Mouse (Mus musculus) adrenal gland, adult 2 months (tissue): ENCODE results near the gene Gm28042. TPM values are rescaled to one million over a fixed set of nuclear protein-coding genes. Genes with fewer than 3 reads are reported as not detected.

ENCODE experiments used
- DNase-seq: peaks from one replicate; pipeline ENCODE4 v3.0.0; 2021
- long read RNA-seq: library from polyadenylated mRNA; stranded (forward); transcript quantifications from one replicate; pipeline ENCODE4 v2.0.0, GENCODE M21; 2021
- polyA plus RNA-seq: library from polyadenylated mRNA; depleted of rRNA; stranded (reverse); fragments of >200 nt; gene quantifications from 2 replicates; pipeline ENCODE4 v1.2.3, GENCODE M21; 2012; rRNA removed
- total RNA-seq, 2 experiments: library from RNA; stranded (reverse); gene quantifications; 2 replicates each; pipeline ENCODE4 v1.2.3; 2021

The Gm28042 gene
- total RNA-seq = under 1 TPM; 0.78 to 0.93 TPM
- polyA plus RNA-seq = 9.0 and 9.3 TPM in 2 replicates
- long read RNA-seq, partial matches to known transcripts = 1 of 6 reads
- long read RNA-seq, other reads (novel, unspliced or antisense) = 5 of 6 reads

DNA sequence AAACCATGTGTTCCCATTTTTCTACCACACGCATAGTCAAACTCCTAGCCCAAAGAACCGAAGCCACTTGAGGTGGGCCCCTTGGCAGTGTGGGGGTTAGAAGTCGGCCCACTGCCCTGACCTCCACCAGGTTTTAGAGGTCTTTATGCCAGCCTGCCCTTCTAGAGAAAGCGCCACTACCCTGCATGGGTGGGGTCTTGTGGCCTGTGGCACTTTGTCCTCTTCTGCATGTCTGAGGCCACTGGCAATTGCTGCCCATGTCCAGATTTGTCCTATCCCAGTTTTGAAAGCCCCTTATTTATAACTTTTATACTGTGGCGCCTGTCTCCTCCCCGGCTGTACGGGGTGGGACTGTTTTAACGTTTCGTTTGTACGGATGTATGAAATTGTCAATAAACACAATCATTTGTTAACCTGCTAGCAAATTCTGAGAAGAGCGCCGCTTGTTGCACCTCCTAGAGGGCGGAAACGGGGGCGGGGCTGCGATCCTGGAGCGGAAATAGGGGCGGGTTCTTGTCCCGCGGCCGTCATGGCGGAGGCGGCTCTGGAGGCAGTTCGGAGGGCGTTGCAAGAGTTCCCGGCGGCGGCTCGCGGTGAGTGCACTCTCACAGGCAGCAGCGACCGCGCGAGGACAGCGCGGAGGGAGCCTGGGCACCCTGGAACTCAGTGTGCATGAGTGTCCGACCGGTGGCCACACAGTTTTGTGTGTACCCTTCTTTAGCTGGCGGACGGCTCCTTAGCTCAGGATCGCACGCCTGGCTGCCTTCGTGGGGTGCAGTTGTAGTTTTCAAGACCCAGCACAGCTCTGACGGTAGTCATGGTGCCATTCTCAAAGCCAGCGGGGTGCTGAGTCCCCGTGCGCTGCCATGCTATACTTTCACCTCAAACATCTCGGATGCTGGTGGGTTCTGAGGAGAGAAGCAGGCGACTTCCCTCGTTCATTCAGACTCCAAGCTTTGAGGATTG lies at the start of gene Gm28042, which contains the start of gene Jmjd7:
Gene Gm28042 (plus strand): TSS at position 510 of the 966 bp plus-strand sequence.
Gene Jmjd7 (plus strand): TSS at position 500 of the 966 bp plus-strand sequence.
- peak; percentile 96 for DNase-seq

DNA sequence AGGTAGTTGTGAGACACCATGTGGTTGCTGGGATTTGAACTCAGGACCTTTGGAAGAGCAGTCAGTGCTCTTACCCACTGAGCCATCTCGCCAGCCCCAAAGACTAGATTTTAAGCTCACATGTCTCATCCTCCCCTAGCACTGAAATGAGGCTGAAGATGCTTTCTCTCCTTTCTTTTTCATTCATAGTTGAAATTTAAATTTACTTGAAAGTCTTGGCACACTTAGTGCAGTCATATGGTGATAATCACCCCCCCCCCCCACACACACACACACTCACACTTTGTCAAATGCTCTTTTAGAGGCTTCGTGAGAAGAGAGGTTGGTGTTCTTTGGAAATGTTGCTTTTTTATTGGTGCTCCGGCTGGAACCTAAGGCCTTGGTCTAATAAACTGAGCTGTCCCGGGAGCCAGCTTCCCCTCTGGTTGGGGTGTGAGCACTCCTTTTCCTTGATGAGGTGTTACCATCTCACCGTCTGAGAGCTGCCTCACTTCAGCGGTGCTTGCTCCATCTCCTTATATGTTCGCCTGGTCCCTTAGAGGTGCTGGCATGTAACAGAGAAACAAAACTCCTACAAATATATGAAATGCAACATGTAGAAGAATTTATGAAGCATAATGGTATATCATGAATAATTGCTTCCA lies 46.8 kb upstream of the Gm28042 start:
- DNase-seq = no peak

GRCm38 (mm10) chr2:119981631-119982030 lies 45.7 kb upstream of the Gm28042 start:
- no peak for DNase-seq

- no peak for DNase-seq
Measured at GRCm38 (mm10) chr2:119985871-119986270, 41.4 kb upstream of the Gm28042 start.

DNA sequence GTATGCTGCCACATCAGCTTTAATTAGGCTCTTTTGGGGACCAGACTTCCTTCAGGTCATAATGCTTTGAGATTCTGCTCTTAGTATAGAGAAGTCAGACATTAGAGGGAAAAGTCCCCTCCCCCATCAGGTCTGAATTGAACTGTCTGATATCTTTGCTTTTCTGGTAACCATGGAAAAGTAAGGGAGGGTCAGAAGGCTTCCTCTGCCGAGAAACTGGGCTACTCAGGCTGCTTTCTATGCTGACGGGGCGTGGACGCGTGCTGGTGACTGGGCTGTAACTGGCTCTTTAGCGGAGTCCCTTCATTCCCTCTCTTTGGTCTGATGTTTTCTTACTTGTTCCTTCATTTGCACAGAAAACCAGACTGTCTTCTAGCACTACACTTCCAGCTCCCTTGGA lies 40.9 kb upstream of the Gm28042 start:
- DNase-seq = no peak

- DNase-seq = no peak
Measured at GRCm38 (mm10) chr2:119987441-119987840, 39.9 kb upstream of the Gm28042 start.

GRCm38 (mm10) chr2:119988952-119989351 lies 38.3 kb upstream of the Gm28042 start:
- no peak for DNase-seq

GRCm38 (mm10) chr2:119990881-119991280 lies 36.4 kb upstream of the Gm28042 start:
- DNase-seq = no peak

DNA sequence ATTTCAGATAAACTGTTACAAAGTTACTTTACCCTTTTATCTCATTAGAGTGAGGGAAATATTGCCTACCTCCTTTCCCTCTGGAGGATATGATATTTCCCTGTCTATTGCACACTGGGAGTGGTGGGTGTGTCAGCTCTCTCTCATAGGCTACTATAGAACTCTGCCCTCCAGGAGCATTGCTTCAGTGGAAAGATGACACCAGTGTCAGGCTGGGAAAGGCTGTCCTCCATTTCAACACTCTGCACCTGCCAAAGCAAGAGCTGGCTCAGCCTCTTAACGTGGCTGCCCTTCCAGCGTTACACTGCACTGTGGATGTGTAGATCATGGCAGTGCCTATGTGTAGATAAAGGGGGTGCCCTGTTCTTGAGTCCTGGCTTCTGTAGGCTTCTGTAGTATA lies 34.9 kb upstream of the Gm28042 start:
- DNase-seq = no peak

DNA sequence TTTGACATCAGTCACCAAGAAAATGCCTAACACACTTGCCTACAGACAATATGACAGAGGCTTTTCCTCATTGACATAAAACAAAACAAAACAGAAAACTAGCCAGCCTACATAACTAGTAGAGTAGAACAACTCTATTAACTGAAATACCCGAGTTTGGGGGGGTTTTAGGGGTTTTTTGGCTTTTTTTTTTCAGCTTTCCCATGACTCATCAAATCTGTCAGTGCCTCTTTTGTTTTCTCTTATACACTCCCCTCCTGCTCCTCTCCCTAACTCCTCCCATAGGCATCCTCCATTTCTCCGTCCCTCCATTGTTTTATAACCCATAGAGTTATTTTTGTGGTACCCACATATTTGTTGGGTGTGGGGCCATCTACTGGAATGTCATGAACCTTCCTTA lies 33.8 kb upstream of the Gm28042 start:
- DNase-seq = no peak

GRCm38 (mm10) chr2:119994839-119995238 lies 32.5 kb upstream of the Gm28042 start:
- no peak for DNase-seq

DNA sequence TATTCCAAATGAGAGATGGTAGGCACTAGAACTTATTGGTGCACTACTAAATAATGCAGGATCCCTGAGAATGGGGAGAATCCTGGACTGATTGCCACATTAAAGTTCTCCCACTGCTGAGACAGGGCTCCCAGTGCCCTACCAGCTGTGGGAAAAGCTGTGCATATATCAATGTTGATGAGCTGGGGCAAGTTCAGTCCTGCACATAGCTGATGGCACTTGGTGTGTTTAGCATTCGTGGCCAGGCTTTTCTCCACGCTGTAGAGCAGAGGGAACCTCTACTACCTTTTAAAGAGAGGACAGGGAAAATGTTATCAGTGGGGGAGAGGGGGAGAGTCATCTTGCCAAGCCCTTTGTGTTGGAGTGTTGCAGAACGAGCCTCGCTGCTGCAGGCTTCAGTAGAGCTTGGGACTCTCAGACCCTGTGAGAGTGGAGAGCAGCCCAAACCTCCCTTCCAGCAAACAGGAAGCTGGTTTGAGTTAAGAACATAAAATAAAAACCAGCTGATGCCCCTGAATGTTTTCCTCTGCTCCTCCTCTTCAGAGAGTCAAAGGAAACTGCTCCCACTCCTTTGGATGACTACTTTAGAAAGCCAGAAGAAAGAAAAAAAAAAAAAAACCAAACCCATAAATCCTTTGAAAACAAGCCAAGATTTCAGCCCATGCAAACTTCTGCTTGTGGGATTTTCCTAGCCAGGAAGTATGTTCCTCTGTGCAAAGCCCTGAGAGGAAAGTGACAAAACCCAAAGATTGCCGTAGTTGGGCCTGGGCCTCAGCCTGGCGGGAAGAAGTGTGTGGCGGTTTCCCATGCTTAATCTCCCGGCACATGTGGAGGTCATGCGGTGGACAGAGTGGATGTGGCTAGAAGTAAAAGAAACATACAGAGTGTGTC lies 31.7 kb upstream of the Gm28042 start:
- DNase-seq = no peak

DNA sequence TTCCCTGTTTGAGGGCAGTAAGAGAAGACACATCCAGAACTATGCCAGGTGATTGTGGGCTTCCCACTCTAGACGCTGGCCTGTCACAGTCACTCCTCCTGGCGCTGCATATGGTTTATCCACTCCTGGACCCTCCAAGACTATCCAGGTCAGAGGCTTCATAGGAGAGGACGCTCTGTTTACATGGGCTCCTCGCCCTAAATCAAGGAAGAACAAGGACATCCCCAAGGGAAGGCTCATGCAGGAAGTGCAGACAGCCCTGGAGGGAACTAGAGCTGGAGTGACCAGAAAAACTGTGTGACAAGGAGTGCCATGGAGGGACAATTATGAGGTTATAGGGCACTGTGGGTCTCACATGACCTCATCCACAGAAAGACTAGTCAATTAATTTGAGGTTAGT lies 29.9 kb upstream of the Gm28042 start:
- no peak for DNase-seq

DNA sequence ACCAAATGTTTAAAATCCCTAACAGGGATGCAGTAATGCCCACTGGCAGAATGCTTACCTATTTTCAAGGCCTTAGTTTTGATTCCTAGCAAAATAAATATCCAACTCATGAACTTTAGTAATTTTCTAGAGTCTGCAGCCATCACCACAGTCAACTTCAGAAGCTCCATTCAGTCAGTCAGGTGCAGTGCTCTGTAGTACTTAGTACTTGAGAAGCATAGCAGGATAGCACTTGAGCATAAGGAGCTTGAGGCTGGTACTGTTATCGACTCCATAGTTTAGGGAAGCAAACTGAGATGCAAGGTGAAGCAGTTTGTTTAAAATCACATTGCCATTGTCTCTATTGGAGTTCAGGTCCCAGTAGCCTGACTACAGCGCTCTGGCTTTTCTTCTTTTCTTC lies 27.6 kb upstream of the Gm28042 start:
- DNase-seq = no peak

DNA sequence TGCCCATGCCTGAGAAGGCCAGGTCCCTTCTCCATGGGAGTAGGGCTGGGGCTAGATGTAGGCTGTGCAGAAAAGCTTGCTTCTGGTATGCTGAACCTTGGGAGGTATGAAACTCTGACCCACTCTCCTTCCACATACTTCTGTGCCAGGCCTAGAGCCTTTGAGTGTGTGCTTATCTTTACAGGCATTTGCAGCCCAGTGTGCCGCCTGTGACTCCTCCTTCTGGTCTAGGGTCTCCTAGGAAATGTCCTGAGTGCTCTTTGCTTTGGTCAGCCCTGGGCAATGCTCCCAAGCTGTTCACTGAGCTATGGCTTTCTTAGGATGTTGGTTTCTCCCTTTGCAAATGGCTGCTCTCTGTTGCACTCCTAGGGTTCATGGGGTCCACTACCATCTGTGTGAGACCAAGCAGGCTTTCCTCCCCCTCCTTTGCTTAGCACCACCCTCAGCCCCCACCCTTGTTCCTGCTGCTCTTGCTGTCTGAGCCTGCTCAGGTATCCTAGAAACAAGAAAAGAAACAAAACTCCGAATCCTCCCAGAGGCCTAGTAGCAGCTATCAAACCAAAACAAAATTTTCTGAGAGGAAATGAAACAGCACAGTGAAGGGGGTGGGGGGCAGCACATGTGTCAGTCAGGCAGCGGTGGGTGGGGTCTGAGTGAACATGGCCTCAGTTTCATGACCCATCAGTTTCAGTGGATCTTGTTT lies 26.3 kb upstream of the Gm28042 start:
- no peak for DNase-seq

DNA sequence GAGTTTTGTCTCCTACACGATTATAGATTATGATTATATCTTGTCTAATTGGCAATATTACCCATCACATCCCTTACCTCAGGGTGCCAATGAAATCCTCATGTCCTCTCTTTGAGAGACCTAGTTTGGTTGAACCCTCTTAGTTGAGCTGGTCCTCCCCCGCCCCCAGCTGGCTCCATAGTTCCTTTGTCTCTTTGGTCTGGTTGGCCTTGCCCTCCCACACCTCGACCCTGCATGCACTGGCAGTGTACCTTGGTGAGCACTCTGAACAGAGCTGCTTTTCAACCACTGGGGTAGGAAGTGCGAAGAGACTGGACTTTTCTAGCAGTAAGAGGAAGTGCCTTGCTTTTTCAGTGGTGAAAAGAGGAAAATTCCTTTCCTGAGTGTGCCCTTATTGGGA lies 25.3 kb upstream of the Gm28042 start:
- DNase-seq = no peak

DNA sequence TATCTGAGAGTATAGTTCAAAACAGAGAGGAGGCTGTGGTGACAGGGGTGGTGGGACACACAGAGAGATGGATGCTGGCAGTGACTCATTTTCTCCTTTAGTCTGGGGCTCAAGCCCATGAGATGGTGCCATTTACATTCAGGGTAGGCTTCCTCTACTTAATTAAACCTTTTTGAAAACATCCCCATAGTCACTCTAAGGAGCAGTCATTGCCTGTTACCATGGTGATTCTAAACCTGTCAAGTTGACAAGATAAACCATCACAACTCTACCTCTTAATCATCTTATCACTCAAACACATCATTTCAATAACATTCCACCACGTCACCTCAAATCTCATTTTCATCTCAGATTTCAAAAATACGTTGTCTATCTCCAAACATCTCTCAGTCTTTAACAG lies 23.3 kb upstream of the Gm28042 start:
- no peak for DNase-seq

DNA sequence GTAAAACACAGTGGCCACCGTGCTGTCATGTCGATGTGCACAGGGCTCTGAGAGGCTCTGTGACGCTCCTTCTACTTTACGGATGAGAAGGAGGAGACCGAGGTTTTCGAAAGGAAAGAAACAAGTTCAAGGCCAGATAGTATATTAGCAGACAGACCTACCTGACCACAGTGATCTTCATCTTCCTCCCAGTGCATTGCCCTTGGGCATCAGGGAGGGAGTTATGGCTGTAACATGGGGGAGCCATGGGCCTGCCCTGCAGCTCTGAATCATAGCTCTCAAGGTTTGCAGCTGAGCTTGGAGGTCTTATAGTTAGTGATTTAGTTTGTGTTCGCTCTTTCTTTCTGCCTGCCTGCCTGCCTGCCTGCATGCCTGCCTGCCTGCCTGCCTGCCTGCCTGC lies 20.6 kb upstream of the Gm28042 start:
- peak; percentile 63 for DNase-seq

DNA sequence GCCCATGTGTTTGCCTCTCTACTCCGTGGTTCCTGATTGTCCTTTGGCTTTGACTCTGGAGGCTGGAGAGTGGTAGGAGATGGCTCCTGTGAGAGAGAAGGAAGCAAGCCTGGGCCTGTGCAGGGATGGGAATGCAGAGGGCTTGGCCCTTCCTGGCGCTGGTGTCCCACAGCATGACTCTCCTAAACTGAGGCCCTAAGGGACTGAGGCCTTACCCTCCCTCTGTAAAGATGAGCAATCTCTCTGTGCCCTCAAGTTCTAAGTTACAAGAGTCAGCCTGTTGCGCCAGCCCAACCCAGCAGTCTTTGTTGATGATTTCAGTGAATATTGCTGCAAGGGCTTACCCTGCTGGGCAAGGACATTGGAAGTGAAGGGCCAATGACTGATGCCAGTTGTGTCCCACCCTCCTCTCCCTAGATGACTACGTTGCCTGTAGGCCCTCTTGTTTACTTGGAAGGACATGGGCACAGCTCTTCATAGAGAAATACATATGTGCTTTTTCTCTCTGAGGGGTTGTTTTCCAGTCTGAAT lies 19.5 kb upstream of the Gm28042 start:
- peak; percentile 83 for DNase-seq

GRCm38 (mm10) chr2:120008672-120009071 lies 18.6 kb upstream of the Gm28042 start:
- DNase-seq = no peak
